Mouse (Mus musculus): ENCODE results near the gene Olfr384.
"Not testable (repeated sequence)": the region's sequence is repeated elsewhere in the genome, so short reads cannot be mapped to it uniquely, and the experiment has no call there.

Olfr384 gene

DNA sequence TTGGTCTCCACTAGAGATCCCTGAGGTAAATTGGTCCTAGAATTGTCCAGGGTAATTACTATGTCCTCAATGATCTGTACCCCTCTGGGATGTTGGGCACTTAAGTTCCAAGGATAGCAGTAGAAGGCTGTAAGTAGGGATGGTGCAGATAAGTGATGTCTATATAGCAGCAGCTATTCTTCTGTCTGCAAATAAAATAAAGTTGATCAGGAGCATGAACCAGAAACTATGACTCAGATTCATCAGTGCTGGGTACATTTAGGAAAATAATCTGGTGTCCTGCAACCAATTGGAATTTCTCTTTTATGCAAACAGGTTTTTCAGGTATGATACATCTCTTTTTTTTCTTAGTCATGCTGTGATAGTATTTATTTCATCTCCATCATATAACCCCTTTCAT is at the start of gene Olfr384:
Olfr384 (plus strand) TSS at position 301 of the 400 bp plus-strand sequence.
- no peak for DNase-seq (ENCODE audit: low read depth)

DNA sequence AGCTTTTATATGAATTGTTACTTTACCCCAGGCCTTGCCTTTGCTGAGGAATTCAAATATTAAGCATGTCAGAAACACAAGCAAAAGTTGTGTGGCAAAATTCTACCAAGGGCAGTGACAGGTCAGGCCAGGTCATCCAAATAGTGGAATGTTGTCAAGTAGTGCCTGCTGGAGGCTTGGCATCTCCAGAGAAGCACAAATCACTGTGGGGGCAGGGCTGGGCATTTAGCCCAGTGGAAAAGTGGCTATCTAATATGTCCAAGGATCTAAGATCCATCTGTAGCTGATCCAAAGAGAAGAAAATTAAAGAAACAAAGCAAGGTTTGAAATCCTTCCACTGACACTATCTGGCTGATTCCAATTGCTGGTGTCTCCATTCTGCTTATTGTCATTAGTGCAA is 18.5 kb upstream of the Olfr384 start:
- no peak for DNase-seq (ENCODE audit: low read depth)

DNA sequence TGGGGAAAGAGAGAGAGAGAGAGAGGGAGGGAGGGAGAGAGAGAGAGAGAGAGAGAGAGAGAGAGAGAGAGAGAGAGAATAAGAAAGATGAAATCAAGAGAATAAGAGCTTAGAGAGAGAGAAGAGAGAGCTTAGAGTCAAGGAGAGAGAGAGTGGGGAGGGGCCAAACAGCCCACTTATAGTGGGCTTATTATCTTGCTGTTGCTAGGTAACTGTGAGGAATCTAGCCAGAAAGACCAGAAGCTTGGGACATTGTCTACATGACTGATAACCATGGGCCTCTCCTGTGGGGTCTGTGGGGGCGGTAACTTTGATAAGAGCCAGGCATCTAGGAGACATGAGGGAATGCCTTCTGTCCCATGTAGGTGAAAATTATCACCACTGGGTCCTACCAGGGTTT is 15.2 kb upstream of the Olfr384 start:
- DNase-seq (ENCODE audit: low read depth), result not testable (repeated sequence)

DNA sequence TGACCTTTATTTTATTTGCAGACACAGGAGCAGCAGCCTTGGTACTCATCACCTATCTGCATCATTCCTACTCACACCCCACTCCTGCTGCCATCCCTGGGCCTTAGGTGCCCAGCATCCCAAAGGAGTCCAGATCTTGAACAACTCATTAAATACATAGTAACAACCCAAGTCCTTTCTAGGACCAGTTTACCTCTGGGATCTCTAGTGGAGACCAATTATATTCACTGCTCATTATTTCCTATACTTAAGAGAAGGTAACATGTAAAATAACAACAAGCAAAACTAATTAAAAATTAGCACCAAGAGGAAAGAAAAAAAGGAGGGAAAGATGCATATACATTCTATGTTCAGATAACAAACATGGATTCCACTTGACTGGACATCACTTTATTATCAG is 5.5 kb upstream of the Olfr384 start, which contains the start of gene Olfr385:
Olfr385 (minus strand) TSS at position 101 of the 400 bp plus-strand sequence.
- DNase-seq (ENCODE audit: low read depth), result no peak
